Mouse (Mus musculus) MEL (cell line): ENCODE data around the gene Fam13c. TPM values are rescaled to one million over a fixed set of nuclear protein-coding genes. Genes with fewer than 3 reads are reported as not detected.

Experiments
- DNase-seq: peaks from one replicate; pipeline ENCODE4 v3.0.0; 2011; ENCODE audit warnings: low read depth, low spot score
- H3K27ac ChIP-seq: 2 replicates; pipeline ENCODE4 v1.5.1; 2012; ENCODE audit warnings: low read depth, mild to moderate bottlenecking, control low read depth, low read length, moderate library complexity; ENCODE audit not compliant: control insufficient read depth
- H3K27me3 ChIP-seq, 2 experiments: fragments of 150-350 bp in 1 of 2; sonication (generic) in 1 of 2; 2 replicates each; pipeline ENCODE4 v1.6.1; 2012; ENCODE audit warnings: low read length in 2 of 2, mild to moderate bottlenecking in 2 of 2, improper control_type of control experiment in 1 of 2, moderate library complexity in 1 of 2; ENCODE audit not compliant: insufficient read depth in 2 of 2, control insufficient read depth in 1 of 2
- H3K36me3 ChIP-seq, 2 experiments: 2 replicates each; pipeline ENCODE4 v1.6.1; 2012 to 2014; ENCODE audit warnings: low read length in 2 of 2, improper control_type of control experiment in 1 of 2, inconsistent platforms in 1 of 2, mild to moderate bottlenecking in 1 of 2; ENCODE audit not compliant: insufficient read depth in 2 of 2, control insufficient read depth in 1 of 2
- H3K4me1 ChIP-seq, 2 experiments: fragments of 150-350 bp in 1 of 2; sonication (generic) in 1 of 2; 2 replicates each; pipeline ENCODE4 v1.6.1; 2012; ENCODE audit warnings: low read length in 2 of 2, improper control_type of control experiment in 1 of 2, mild to moderate bottlenecking in 1 of 2; ENCODE audit not compliant: insufficient read depth in 2 of 2, control insufficient read depth in 1 of 2
- H3K4me3 ChIP-seq, 2 experiments: fragments of 150-350 bp in 1 of 2; sonication (generic) in 1 of 2; 2 replicates each; pipeline ENCODE4 v1.5.1; 2012; ENCODE audit warnings: low read depth in 2 of 2, low read length in 2 of 2, mild to moderate bottlenecking in 2 of 2, moderate library complexity in 2 of 2, control low read depth in 1 of 2, improper control_type of control experiment in 1 of 2; ENCODE audit not compliant: control insufficient read depth in 1 of 2, insufficient read depth in 1 of 2
- H3K79me2 ChIP-seq: 2 replicates; pipeline ENCODE4 v1.6.1; 2012; ENCODE audit warnings: mild to moderate bottlenecking, low read length, moderate library complexity; ENCODE audit not compliant: control insufficient read depth, poor library complexity, insufficient read depth
- H3K9ac ChIP-seq: 2 replicates; pipeline ENCODE4 v1.6.1; 2012; ENCODE audit warnings: low read depth, mild to moderate bottlenecking, control low read depth, low read length, moderate library complexity; ENCODE audit not compliant: control insufficient read depth, poor library complexity, severe bottlenecking
- H3K9me3 ChIP-seq: fragments of 150-350 bp; sonication (generic); replicated peaks from 2 replicates; pipeline ENCODE4 v1.6.1; 2012; ENCODE audit warnings: mild to moderate bottlenecking, low read length, improper control_type of control experiment, moderate library complexity; ENCODE audit not compliant: insufficient read depth
- BHLHE40 ChIP-seq: IDR thresholded peaks from 2 replicates; pipeline ENCODE4 v1.6.1; 2012; ENCODE audit warnings: low read depth, mild to moderate bottlenecking, inconsistent platforms, low read length, improper control_type of control experiment, borderline replicate concordance
- EP300 ChIP-seq, 2 experiments: IDR thresholded peaks; 2 replicates each; pipeline ENCODE4 v1.6.1; 2011; ENCODE audit warnings: improper control_type of control experiment in 2 of 2, low read length in 2 of 2, low read depth in 1 of 2, mild to moderate bottlenecking in 1 of 2
- GATA1 ChIP-seq: IDR thresholded peaks from 2 replicates; pipeline ENCODE4 v1.6.1; 2011; ENCODE audit warnings: low read depth, low read length, improper control_type of control experiment
- MAFK ChIP-seq: IDR thresholded peaks from 2 replicates; pipeline ENCODE4 v1.6.1; 2011; ENCODE audit warnings: low read depth, mild to moderate bottlenecking, low read length, improper control_type of control experiment, borderline replicate concordance
- MEF2A ChIP-seq: IDR thresholded peaks from 2 replicates; pipeline ENCODE4 v1.6.1; 2014; ENCODE audit warnings: low read depth, mild to moderate bottlenecking, inconsistent platforms, low read length, improper control_type of control experiment; ENCODE audit not compliant: poor library complexity, insufficient replicate concordance, severe bottlenecking; ENCODE audit errors: extremely low read depth
- MXI1 ChIP-seq: IDR thresholded peaks from 2 replicates; pipeline ENCODE4 v1.6.1; 2011; ENCODE audit warnings: mild to moderate bottlenecking, low read depth, low read length, improper control_type of control experiment
- NELFE ChIP-seq: IDR thresholded peaks from 2 replicates; pipeline ENCODE4 v1.6.1; 2011; ENCODE audit warnings: low read depth, low read length, improper control_type of control experiment
- NRF1 ChIP-seq: IDR thresholded peaks from 2 replicates; pipeline ENCODE4 v1.6.1; 2014; ENCODE audit warnings: low read depth, mild to moderate bottlenecking, inconsistent platforms, low read length, improper control_type of control experiment, moderate library complexity; ENCODE audit not compliant: poor library complexity, insufficient read depth, severe bottlenecking
- POLR2AphosphoS2 ChIP-seq: IDR thresholded peaks from 2 replicates; pipeline ENCODE4 v1.6.1; 2011; ENCODE audit warnings: low read length, improper control_type of control experiment
- POLR2AphosphoS5 ChIP-seq: IDR thresholded peaks from 2 replicates; pipeline ENCODE4 v1.6.1; 2012; ENCODE audit warnings: low read depth, borderline replicate concordance, mild to moderate bottlenecking, inconsistent platforms, low read length, moderate library complexity, mixed read lengths
- RCOR1 ChIP-seq: IDR thresholded peaks from 2 replicates; pipeline ENCODE4 v1.6.1; 2012; ENCODE audit warnings: low read depth, mild to moderate bottlenecking, inconsistent platforms, low read length, improper control_type of control experiment
- SIN3A ChIP-seq: IDR thresholded peaks from 2 replicates; pipeline ENCODE4 v1.6.1; 2012; ENCODE audit warnings: low read length, improper control_type of control experiment, inconsistent platforms
- TAL1 ChIP-seq: IDR thresholded peaks from 2 replicates; pipeline ENCODE4 v1.6.1; 2012; ENCODE audit warnings: mild to moderate bottlenecking, inconsistent platforms, low read length, moderate library complexity, mixed read lengths
- TBP ChIP-seq: IDR thresholded peaks from 2 replicates; pipeline ENCODE4 v1.8.0; 2011; ENCODE audit warnings: low read depth, low read length, improper control_type of control experiment
- ZMIZ1 ChIP-seq: IDR thresholded peaks from 2 replicates; pipeline ENCODE4 v1.6.1; 2012; ENCODE audit warnings: low read depth, mild to moderate bottlenecking, inconsistent platforms, low read length, improper control_type of control experiment, moderate library complexity
- ZNF384 ChIP-seq: IDR thresholded peaks from 2 replicates; pipeline ENCODE4 v1.6.1; 2012; ENCODE audit warnings: low read depth, mild to moderate bottlenecking, inconsistent platforms, low read length, improper control_type of control experiment
- polyA plus RNA-seq, 2 experiments: library from polyadenylated mRNA; stranded (reverse) in 1 of 2; unstranded in 1 of 2; fragments of >175 nt in 1 of 2; fragments of >200 nt in 1 of 2; gene quantifications; 2 replicates each; pipeline versions ENCODE4 v1.2.1 to v1.2.4; 2012; ENCODE audit warnings: low replicate concordance in 2 of 2, low read depth in 1 of 2; ENCODE audit not compliant: insufficient read length in 2 of 2, insufficient read depth in 1 of 2, missing spikeins in 1 of 2
- total RNA-seq: library from RNA; depleted of rRNA; stranded (reverse); fragments of 300-350 nt; gene quantifications from 2 replicates; pipeline ENCODE4 v1.2.3, GENCODE M21; 2012

Fam13c gene
- total and polyA plus RNA-seq, 3 experiments, result not detected

GRCm38 (mm10) chr10:70419282-70420264, 20.7 kb upstream of the Fam13c start:
- no peak for DNase-seq
- no peaks in the 10 kb centered on the region for H3K4me1 ChIP-seq

GRCm38 (mm10) chr10:70426373-70426772, 13.9 kb upstream of the Fam13c start:
- H3K79me2 ChIP-seq, result no peaks in the 10 kb centered on the region
- TF ChIP-seq EP300 (IDR thresholded peaks at IDR 0.05; ENCODE audit: low read depth in 1 of 2, low read length in 2 of 2) (no peak), TAL1 (no peak)
- TF ChIP-seq, all 39 proteins: peak for 0
- DNase-seq, result no peak
- Histone ChIP-seq H3K4me3 (no peak overlapping the region), H3K9me3 (no peaks in the 10 kb centered on the region), H3K9ac (no peak overlapping the region), H3K27me3 (no peaks in the 10 kb centered on the region; a peak in 1 of 4 replicates), H3K4me1 (no peaks in the 10 kb centered on the region), H3K27ac (no peak overlapping the region), H3K36me3 (no peaks in the 10 kb centered on the region)

More at GRCm38 (mm10) chr10:70419282-70420264, 20.7 kb upstream of the Fam13c start:
- no peaks in the 10 kb centered on the region for H3K36me3 ChIP-seq
- no peak overlapping the region for H3K27ac ChIP-seq
- no peaks in the 10 kb centered on the region for H3K79me2 ChIP-seq
- H3K9ac ChIP-seq, result no peak overlapping the region
- no peak overlapping the region for H3K4me3 ChIP-seq
- no peaks in the 10 kb centered on the region for H3K27me3 ChIP-seq
- TF ChIP-seq MXI1 (no peak), TAL1 (no peak), EP300 (IDR thresholded peaks at IDR 0.05; ENCODE audit: low read depth in 1 of 2, low read length in 2 of 2) (no peak), MEF2A (no peak), BHLHE40 (no peak), ZNF384 (no peak), SIN3A (no peak), POLR2AphosphoS2 (no peak)
- TF ChIP-seq, all 39 proteins: peak for 0
- H3K9me3 ChIP-seq, result no peaks in the 10 kb centered on the region

GRCm38 (mm10) chr10:70428121-70428662, 12.1 kb upstream of the Fam13c start:
- no peak overlapping the region for H3K9ac ChIP-seq
- no peaks in the 10 kb centered on the region for H3K9me3 ChIP-seq
- no peaks in the 10 kb centered on the region for H3K36me3 ChIP-seq
- H3K79me2 ChIP-seq, result no peaks in the 10 kb centered on the region
- H3K4me3 ChIP-seq, result no peak overlapping the region
- H3K4me1 ChIP-seq, result no peaks in the 10 kb centered on the region
- DNase-seq, result no peak
- TF ChIP-seq POLR2AphosphoS2 (no peak), NRF1 (no peak), POLR2AphosphoS5 (no peak), GATA1 (no peak), NELFE (no peak), MXI1 (no peak), MAFK (no peak), TBP (no peak), RCOR1 (no peak), ZMIZ1 (no peak)
- H3K27me3 ChIP-seq, result no peaks in the 10 kb centered on the region; a peak in 1 of 4 replicates
- no peak overlapping the region for H3K27ac ChIP-seq
